ENCODE assay signal across 10 mouse cellular contexts in the genomic region with DNA sequence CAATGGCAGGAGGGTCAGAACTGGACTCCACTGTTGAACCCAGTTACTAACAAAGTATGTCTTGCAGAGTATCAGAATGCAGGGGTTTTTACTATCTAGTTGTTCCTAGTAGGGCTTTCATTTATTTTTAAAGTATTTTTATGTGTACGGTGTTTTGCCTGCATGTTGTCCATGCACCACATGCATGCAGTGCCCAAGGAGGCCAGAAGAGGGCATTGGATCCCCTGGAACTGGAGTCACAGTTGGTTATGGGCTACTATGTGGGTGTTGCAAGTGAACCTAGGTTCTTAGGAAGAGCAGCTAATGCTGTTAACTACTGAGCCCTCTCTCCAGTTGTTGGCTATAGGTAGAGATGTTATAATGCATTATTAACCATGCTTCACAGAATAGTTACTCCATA. TPM values are rescaled to one million over a fixed set of nuclear protein-coding genes. Genes with fewer than 3 reads are reported as not detected.
A peak's percentile ranks its signal among the peaks of the same experiment; 100 is the strongest.
DNase-seq lines count a peak whose midpoint lies in the region; ATAC-seq and TF ChIP-seq lines count a peak whose summit lies in the region.
"Had no signal": no experiment of that assay in that cellular context is flagged by ENCODE, and none has a peak within 500 bp of the region (broad histone marks: within the 10 kb centered on the region; RNA-seq: fewer than 3 reads in every experiment).

No protein-coding gene starts in this region.

- DNase-seq in kidney, adult 9 months, result peak; percentile 63
- DNase-seq in kidney, adult 11 months, result no peak
- peak; percentile 41 for DNase-seq in adipocyte (ENCODE audit: low spot score)
- DNase-seq in embryo, embryonic 11.5 days (ENCODE audit: low read depth, low spot score), result peak; percentile 22
- DNase-seq in layer of hippocampus, adult 2 months (ENCODE audit: low spot score in 2 of 2), result peak; percentile 5 to 62
- peak; percentile 69 for DNase-seq in ovary, postnatal 36 days (ENCODE audit: low spot score)

- ATAC-seq in midbrain, embryonic 16.5 days, result no peak

- H3K27me3 ChIP-seq in E14TG2a.4 (ENCODE audit: insufficient read depth, low read length), result 0 out of 2 replicates have a peak, but pooled peaks cover 3% of the 10 kb centered on the region
- no peaks in the 10 kb centered on the region for H3K27me3 ChIP-seq in midbrain, embryonic 16.5 days (ENCODE audit: control insufficient read depth, insufficient read depth, low read depth, low read length)
- H3K27me3 ChIP-seq: lung, embryonic 15.5 days; stomach, embryonic 15.5 days had no signal

- no peak overlapping the region for H3K4me3 ChIP-seq in E14TG2a.4 (replicated peaks; ENCODE audit: low read length)
- no peak overlapping the region for H3K4me3 ChIP-seq in layer of hippocampus, adult 2 months
- H3K4me3 ChIP-seq in midbrain, embryonic 16.5 days (ENCODE audit: low read depth, low read length), result no peak overlapping the region
- H3K4me3 ChIP-seq: lung, embryonic 15.5 days; stomach, embryonic 15.5 days had no signal

- 77% methylated on average over 1 of the region's 1 CpGs for WGBS in midbrain, embryonic 16.5 days

- H3K9ac ChIP-seq in midbrain, embryonic 16.5 days (ENCODE audit: low read depth, low read length), result no peak overlapping the region
- H3K9ac ChIP-seq: lung, embryonic 15.5 days; stomach, embryonic 15.5 days had no signal

- no peaks in the 10 kb centered on the region for H3K4me1 ChIP-seq in E14TG2a.4 (replicated peaks; ENCODE audit: low read depth, low read length)
- H3K4me1 ChIP-seq in midbrain, embryonic 16.5 days (ENCODE audit: control insufficient read depth, insufficient read depth, low read length), result no peaks in the 10 kb centered on the region
- H3K4me1 ChIP-seq: lung, embryonic 15.5 days; stomach, embryonic 15.5 days had no signal

- H3K36me3 ChIP-seq in E14TG2a.4 (ENCODE audit: insufficient read depth, low read length), result no peaks in the 10 kb centered on the region
- H3K36me3 ChIP-seq in midbrain, embryonic 16.5 days (ENCODE audit: control insufficient read depth, insufficient read depth, low read length), result no peaks in the 10 kb centered on the region
- H3K36me3 ChIP-seq: lung, embryonic 15.5 days; stomach, embryonic 15.5 days had no signal

- no peak overlapping the region for H3K27ac ChIP-seq in layer of hippocampus, adult 2 months
- no peak overlapping the region for H3K27ac ChIP-seq in midbrain, embryonic 16.5 days (ENCODE audit: low read length)
- H3K27ac ChIP-seq: lung, embryonic 15.5 days; stomach, embryonic 15.5 days had no signal

- H3K4me2 ChIP-seq in midbrain, embryonic 16.5 days (ENCODE audit: low read length), result no peak overlapping the region
- H3K4me2 ChIP-seq: lung, embryonic 15.5 days; stomach, embryonic 15.5 days had no signal

- TF ChIP-seq CTCF in E14TG2a.4 (conservative IDR thresholded peaks at IDR 0.05; ENCODE audit: low read length), result peak; percentile 75
- peak; percentile 85 for TF ChIP-seq CTCF in layer of hippocampus, adult 2 months (conservative IDR thresholded peaks at IDR 0.05)

- no peaks in the 10 kb centered on the region for H3K9me3 ChIP-seq in E14TG2a.4 (ENCODE audit: low read length)
- no peaks in the 10 kb centered on the region for H3K9me3 ChIP-seq in midbrain, embryonic 16.5 days (replicated peaks; ENCODE audit: control insufficient read depth, low read length, poor library complexity, severe bottlenecking)
- H3K9me3 ChIP-seq: lung, embryonic 15.5 days; stomach, embryonic 15.5 days had no signal

RNA-seq across cellular contexts. Expression of a gene that starts 5.8 kb away (rescaled TPM):
- total RNA-seq in layer of hippocampus, adult 2 months (2021), result not detected
- polyA plus RNA-seq in midbrain, embryonic 16.5 days (2015; fragmentation: Nextera tagmentation; extraction: Ambion mirVana), result not detected in 2 replicates
- polyA plus RNA-seq: lung, embryonic 15.5 days; stomach, embryonic 15.5 days had no signal

RNA-seq across cellular contexts. Expression of a gene that starts 10.6 kb away (rescaled TPM):
- not detected for total RNA-seq in layer of hippocampus, adult 2 months (2021)
- polyA plus RNA-seq in midbrain, embryonic 16.5 days (2015; fragmentation: Nextera tagmentation; extraction: Ambion mirVana), result not detected in 2 replicates
- polyA plus RNA-seq: stomach, embryonic 15.5 days had no signal

RNA-seq across cellular contexts. Expression of a gene that starts 13.1 kb away (rescaled TPM):
- total RNA-seq in layer of hippocampus, adult 2 months (2021), result not detected
- not detected in 2 replicates for polyA plus RNA-seq in midbrain, embryonic 16.5 days (2015; fragmentation: Nextera tagmentation; extraction: Ambion mirVana)
- polyA plus RNA-seq: lung, embryonic 15.5 days; stomach, embryonic 15.5 days had no signal

RNA-seq across cellular contexts. Expression of a gene that starts 19.0 kb away (rescaled TPM):
- not detected for total RNA-seq in layer of hippocampus, adult 2 months (2021)
- polyA plus RNA-seq in midbrain, embryonic 16.5 days (2015; fragmentation: Nextera tagmentation; extraction: Ambion mirVana), result not detected in 2 replicates
- polyA plus RNA-seq: lung, embryonic 15.5 days; stomach, embryonic 15.5 days had no signal

RNA-seq across cellular contexts. Expression of a gene that starts 35.7 kb away (rescaled TPM):
- total RNA-seq in layer of hippocampus, adult 2 months (2021), result under 1 TPM; 0.79 TPM
- 2.5 and 3.1 TPM in 2 replicates for polyA plus RNA-seq in midbrain, embryonic 16.5 days (2015; fragmentation: Nextera tagmentation; extraction: Ambion mirVana)
